Mouse (Mus musculus) lung, embryonic 14.5 days (tissue): ENCODE results near the gene Tubal3. TPM values are rescaled to one million over a fixed set of nuclear protein-coding genes. Genes with fewer than 3 reads are reported as not detected.

Experiments
- ATAC-seq: fragments of 200-750 bp; cut with Nextera tagmentation; 2 replicates; pipeline ENCODE4 v1.8.0; 2017; ENCODE audit warnings: mild to moderate bottlenecking, moderate TSS enrichment, moderate library complexity; ENCODE audit not compliant: insufficient read depth
- DNase-seq: peaks from one replicate; pipeline ENCODE4 v3.0.0-alpha.2; 2015
- H3K27ac ChIP-seq: fragments of 300-500 bp; sonication (generic); 2 replicates; pipeline ENCODE4 v1.5.1; 2014; ENCODE audit warnings: low read depth, mild to moderate bottlenecking, moderate library complexity
- H3K27me3 ChIP-seq: fragments of 300-500 bp; sonication (generic); 2 replicates; pipeline ENCODE4 v1.6.1; 2014; ENCODE audit warnings: low read length, control low read depth; ENCODE audit not compliant: insufficient read depth
- H3K36me3 ChIP-seq: fragments of 300-500 bp; sonication (generic); 2 replicates; pipeline ENCODE4 v1.6.1; 2014; ENCODE audit warnings: control low read depth; ENCODE audit not compliant: insufficient read depth
- H3K4me1 ChIP-seq: fragments of 300-500 bp; sonication (generic); 2 replicates; pipeline ENCODE4 v1.6.1; 2014; ENCODE audit warnings: antibody characterized with exemption, control low read depth; ENCODE audit not compliant: insufficient read depth
- H3K4me2 ChIP-seq: fragments of 300-500 bp; sonication (generic); 2 replicates; pipeline ENCODE4 v1.6.1; 2014; ENCODE audit warnings: mild to moderate bottlenecking
- H3K4me3 ChIP-seq: fragments of 300-500 bp; sonication (generic); 2 replicates; pipeline ENCODE4 v1.5.1; 2014; ENCODE audit warnings: low read depth, low read length
- H3K9ac ChIP-seq: fragments of 300-500 bp; sonication (generic); 2 replicates; pipeline ENCODE4 v1.6.1; 2014
- H3K9me3 ChIP-seq: fragments of 300-500 bp; sonication (generic); 2 replicates; pipeline ENCODE4 v1.6.1; 2016; ENCODE audit warnings: low read depth, low read length, control low read depth
- CTCF ChIP-seq: IDR thresholded peaks from 2 replicates; pipeline ENCODE4 v1.5.1; 2016; ENCODE audit warnings: antibody characterized with exemption, low read depth
- WGBS: fragments of 180-500 bp; shearing (Covaris S2); extraction: QIAGEN DNeasy Blood & Tissue Kit; methylation state at CpG from one replicate; pipeline ENCODE4 v1.1.7; 2014; 5-methylcytosine and 5-hydroxymethylcytosine counted together
- polyA plus RNA-seq: library from polyadenylated mRNA; unstranded; fragments of >200 nt; fragmentation: Nextera tagmentation; extraction: Ambion mirVana; gene quantifications from 2 replicates; pipeline ENCODE4 v1.2.1, GENCODE M21; 2014

Tubal3 gene
- polyA plus RNA-seq, 1 experiment from 2014 or later = not detected

DNA sequence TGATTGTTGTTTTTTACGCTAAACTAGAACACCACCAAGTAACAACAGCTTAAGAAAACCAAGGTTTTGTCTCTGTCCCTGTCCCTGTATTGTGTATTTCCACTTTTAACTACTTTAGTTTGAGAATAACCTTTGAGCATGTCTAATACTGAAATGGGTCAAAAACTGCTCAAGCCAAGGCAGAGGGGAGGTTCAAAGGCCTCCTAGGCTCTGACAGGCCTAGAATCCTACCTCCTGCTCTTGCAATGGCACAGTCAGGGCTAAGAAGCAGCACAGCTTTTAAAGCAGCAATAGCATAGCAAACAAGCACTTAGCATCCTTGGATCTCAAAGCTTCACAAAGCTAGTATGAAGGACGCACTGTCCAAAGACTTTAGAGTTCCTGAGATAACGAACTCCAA, 29.0 kb upstream of the Tubal3 start:
- H3K4me3 ChIP-seq = no peak overlapping the region
- ATAC-seq (no peak), DNase-seq (no peak)
- H3K36me3 ChIP-seq = peaks cover 49% of the 10 kb centered on the region
- WGBS = 81% methylated on average over 3 of the region's 3 CpGs
- no peak for TF ChIP-seq CTCF
- H3K27me3 ChIP-seq = no peaks in the 10 kb centered on the region
- H3K27ac ChIP-seq = no peak overlapping the region
- H3K4me2 ChIP-seq = no peak overlapping the region; the same call in 1 of the 2 replicates
- no peak overlapping the region for H3K9ac ChIP-seq
- no peaks in the 10 kb centered on the region for H3K9me3 ChIP-seq
- H3K4me1 ChIP-seq = 0 out of 2 replicates have a peak, but pooled peaks cover 3% of the 10 kb centered on the region

DNA sequence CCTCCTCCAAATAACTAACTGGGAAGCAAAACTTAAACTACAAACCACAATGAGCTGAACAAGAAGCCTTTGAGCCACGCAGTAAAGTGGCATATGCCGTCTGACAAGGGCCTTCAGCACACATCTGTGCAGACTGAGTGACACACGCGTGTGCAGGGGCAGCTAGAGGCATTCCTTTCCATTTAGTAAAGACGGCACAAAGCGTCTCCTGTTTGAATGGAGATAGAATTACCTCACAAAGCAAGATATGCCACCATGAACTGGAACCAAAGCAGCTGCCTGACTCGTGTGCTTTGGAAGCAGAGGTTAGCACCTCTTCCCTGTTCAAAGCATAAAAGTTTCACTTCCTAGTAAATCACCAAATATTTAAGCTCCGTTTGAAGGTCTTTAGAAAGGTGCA, 28.0 kb upstream of the Tubal3 start:
- Histone ChIP-seq H3K4me1 (0 out of 2 replicates have a peak, but pooled peaks cover 3% of the 10 kb centered on the region), H3K4me2 (peak overlapping the region; percentile 1), H3K27me3 (no peaks in the 10 kb centered on the region), H3K27ac (no peak overlapping the region; the same call in 1 of the 2 replicates), H3K9ac (no peak overlapping the region), H3K9me3 (no peaks in the 10 kb centered on the region), H3K36me3 (peaks cover 39% of the 10 kb centered on the region), H3K4me3 (0 out of 2 replicates have a peak overlapping the region, but pooled peaks have one; percentile 3)
- no peak for ATAC-seq
- TF ChIP-seq CTCF = no peak
- WGBS = 50% methylated on average over 8 of the region's 8 CpGs
- no peak for DNase-seq

- TF ChIP-seq CTCF = no peak
- Histone ChIP-seq H3K4me3 (peak overlapping the region; percentile 57), H3K4me1 (0 out of 2 replicates have a peak, but pooled peaks cover 3% of the 10 kb centered on the region), H3K9me3 (no peaks in the 10 kb centered on the region), H3K27me3 (no peaks in the 10 kb centered on the region), H3K4me2 (peak overlapping the region; percentile 59), H3K27ac (no peak overlapping the region), H3K9ac (peak overlapping the region; percentile 69), H3K36me3 (peaks cover 24% of the 10 kb centered on the region)
- DNase-seq = no peak
- 19% methylated on average over 8 of the region's 8 CpGs for WGBS
- no peak for ATAC-seq
These were observed 26.5 kb upstream of the Tubal3 start for GRCm38 (mm10) chr13:3891479-3892087.

- peak overlapping the region; percentile 57 for H3K4me3 ChIP-seq
- peak; percentile 44 for DNase-seq
- H3K27me3 ChIP-seq = no peaks in the 10 kb centered on the region
- H3K9ac ChIP-seq = peak overlapping the region; percentile 69
- H3K4me1 ChIP-seq = 0 out of 2 replicates have a peak, but pooled peaks cover 3% of the 10 kb centered on the region
- H3K36me3 ChIP-seq = peaks cover 14% of the 10 kb centered on the region
- H3K27ac ChIP-seq = no peak overlapping the region
- no peak for ATAC-seq
- H3K9me3 ChIP-seq = no peaks in the 10 kb centered on the region
- TF ChIP-seq CTCF = no peak
- peak overlapping the region; percentile 59 for H3K4me2 ChIP-seq
- 4% methylated on average over 7 of the region's 7 CpGs for WGBS
These were observed 25.5 kb upstream of the Tubal3 start for GRCm38 (mm10) chr13:3892601-3893000.

DNA sequence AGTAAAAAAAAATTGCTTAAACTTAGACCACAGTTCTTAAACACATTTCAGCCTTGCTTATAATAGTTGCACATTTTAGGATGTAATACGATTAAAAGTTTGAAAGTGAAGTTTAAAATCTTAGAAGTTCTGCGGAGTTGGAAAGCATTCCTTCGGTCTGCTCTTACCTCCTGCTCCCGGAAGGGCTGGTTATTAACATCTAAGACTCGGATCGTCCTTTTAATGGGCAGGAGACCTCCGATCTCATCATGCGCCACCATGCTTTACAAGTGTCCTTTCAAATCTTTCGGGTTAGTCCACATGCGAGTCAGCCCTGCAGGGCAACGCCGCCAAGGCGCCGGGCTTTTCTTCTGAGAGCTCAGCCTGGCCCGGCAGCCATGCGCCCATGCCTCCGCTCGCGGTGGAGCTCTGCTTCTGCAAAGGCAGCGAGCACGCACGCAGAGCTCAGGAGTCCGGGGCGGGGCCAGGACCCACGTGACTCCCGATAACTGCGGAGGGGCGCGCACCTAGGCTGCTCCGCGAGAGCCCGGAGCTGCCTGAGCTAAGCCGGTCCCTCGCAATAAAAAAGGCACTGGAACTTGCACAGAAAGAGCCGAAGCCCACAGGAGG, 24.8 kb upstream of the Tubal3 start:
- Histone ChIP-seq H3K4me1 (0 out of 2 replicates have a peak, but pooled peaks cover 3% of the 10 kb centered on the region), H3K4me2 (peak overlapping the region; percentile 59), H3K27me3 (no peaks in the 10 kb centered on the region), H3K27ac (peak overlapping the region; percentile 84), H3K9me3 (no peaks in the 10 kb centered on the region), H3K9ac (peak overlapping the region; percentile 69), H3K36me3 (peaks cover 8% of the 10 kb centered on the region), H3K4me3 (peak overlapping the region; percentile 57)
- TF ChIP-seq CTCF = no peak
- ATAC-seq (peak; percentile 98), DNase-seq (peak; percentile 96)
- WGBS = under 1% methylated on average over 35 of the region's 35 CpGs

DNA sequence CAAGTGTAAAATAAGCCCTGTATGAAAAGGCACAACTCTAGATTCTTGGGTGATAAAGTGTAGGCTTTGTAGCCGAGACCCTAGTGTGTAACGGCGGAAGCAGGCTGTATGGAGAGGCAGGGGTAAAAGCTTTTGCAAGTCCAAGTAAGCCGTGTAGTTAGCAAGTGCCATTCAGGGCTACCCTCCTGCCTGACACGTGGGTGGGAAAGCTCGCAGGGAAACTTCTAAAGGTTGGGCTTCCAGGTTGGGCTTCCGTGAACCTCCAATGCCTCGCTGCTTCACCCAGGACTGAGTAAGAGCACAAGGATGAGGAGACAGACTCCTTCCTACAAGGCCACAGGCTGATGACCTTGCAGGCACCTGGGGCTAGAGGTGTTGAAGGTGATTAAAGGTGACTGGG, 23.5 kb upstream of the Tubal3 start:
- Histone ChIP-seq H3K4me2 (no peak overlapping the region), H3K27me3 (no peaks in the 10 kb centered on the region)
- no peak for ATAC-seq

DNA sequence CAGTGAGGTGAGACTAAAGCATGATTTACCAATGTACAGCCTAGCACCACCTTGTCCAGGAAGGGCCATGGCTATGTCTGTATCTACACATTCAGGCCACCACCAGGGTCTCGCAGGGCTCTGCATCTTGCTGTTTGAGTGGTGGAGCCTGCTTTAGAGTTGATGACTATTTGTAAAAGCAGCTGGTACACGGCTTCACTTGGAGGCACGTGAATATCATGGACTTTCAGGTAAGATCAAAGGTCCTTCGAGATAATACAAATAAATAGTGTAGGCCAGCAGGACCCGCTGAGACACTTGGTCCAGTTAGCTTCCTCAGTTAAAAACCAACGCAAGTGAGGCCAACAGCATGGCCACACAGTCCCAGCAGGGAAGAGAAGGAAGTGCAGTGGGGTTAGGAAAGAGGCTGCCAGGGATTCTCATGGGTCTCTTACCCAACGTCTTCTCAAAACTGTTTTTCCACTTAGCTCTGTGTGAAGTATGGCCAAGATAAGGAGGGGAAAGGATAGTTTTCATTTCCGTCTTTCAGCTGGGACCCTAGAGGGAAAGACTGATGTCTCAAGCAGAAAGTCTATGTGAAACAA, 22.6 kb upstream of the Tubal3 start:
- Histone ChIP-seq H3K9me3 (no peaks in the 10 kb centered on the region), H3K27me3 (no peaks in the 10 kb centered on the region), H3K27ac (no peak overlapping the region), H3K36me3 (peaks cover 6% of the 10 kb centered on the region), H3K4me1 (0 out of 2 replicates have a peak, but pooled peaks cover 3% of the 10 kb centered on the region), H3K4me2 (no peak overlapping the region), H3K9ac (no peak overlapping the region), H3K4me3 (no peak overlapping the region)
- no peak for ATAC-seq
- no peak for DNase-seq
- WGBS = 55% methylated on average over 8 of the region's 8 CpGs
- no peak for TF ChIP-seq CTCF

More for the DNA sequence above, 23.5 kb upstream of the Tubal3 start:
- no peak overlapping the region for H3K9ac ChIP-seq
- H3K36me3 ChIP-seq = peaks cover 5% of the 10 kb centered on the region
- 70% methylated on average over 8 of the region's 8 CpGs for WGBS
- DNase-seq = peak; percentile 9
- no peak overlapping the region for H3K4me3 ChIP-seq
- H3K9me3 ChIP-seq = no peaks in the 10 kb centered on the region
- H3K27ac ChIP-seq = no peak overlapping the region
- H3K4me1 ChIP-seq = 0 out of 2 replicates have a peak, but pooled peaks cover 3% of the 10 kb centered on the region
- TF ChIP-seq CTCF = no peak
